Mouse (Mus musculus) embryo, embryonic 11.5 days (tissue): Measurements from ENCODE around the gene Scamp4.

Experiments
- DNase-seq: peaks from one replicate; pipeline ENCODE4 v3.0.0-alpha.2; 2012; ENCODE audit warnings: low read depth, low spot score

Scamp4 gene

DNA sequence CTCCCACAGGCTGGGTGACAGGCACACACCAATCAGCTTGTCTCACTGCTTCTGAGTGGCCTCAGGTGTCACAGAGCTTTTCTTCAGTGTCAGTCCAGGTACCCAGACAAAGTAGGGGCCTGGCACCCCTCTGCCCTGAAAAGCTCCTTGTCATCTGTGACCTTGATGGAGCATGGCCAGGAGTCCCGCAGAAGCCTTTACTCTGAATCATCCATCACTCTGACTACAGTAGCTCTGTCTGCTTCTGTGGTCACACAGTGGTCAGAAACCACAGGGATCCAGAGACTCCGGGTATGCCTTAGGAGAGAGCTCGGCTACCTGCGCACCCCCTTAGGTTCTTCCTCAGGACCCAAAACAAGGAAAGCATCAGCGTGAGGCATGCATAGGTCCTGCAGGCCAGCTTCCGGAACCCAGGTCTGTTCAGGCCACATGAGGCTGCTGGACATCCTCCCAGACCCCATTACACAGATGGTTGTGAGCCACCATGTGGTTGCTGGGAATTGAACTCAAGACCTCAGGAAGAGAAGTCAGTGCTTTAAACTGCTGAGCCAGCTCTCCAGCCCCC lies 50.6 kb downstream of the Scamp4 start:
- DNase-seq = no peak

DNA sequence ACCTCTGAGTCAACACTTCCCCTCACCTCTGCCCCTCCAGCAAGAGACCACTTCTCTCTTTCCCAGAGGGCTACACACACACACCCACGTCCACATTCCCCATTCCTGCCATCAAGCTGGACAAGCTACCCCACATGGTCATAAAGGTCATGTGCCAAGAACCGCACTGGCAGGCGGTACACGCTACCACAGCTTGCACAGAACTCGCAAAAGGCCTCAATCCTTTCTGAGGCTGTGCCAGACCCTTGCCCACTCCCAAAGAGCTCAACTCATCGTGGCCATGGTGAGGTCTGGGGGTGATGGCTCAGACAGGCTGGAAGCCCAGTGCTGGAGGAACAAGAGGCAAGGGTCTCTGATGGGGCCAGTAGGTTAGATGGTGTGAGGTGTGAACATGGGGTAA lies 52.2 kb downstream of the Scamp4 start:
- DNase-seq = no peak

DNA sequence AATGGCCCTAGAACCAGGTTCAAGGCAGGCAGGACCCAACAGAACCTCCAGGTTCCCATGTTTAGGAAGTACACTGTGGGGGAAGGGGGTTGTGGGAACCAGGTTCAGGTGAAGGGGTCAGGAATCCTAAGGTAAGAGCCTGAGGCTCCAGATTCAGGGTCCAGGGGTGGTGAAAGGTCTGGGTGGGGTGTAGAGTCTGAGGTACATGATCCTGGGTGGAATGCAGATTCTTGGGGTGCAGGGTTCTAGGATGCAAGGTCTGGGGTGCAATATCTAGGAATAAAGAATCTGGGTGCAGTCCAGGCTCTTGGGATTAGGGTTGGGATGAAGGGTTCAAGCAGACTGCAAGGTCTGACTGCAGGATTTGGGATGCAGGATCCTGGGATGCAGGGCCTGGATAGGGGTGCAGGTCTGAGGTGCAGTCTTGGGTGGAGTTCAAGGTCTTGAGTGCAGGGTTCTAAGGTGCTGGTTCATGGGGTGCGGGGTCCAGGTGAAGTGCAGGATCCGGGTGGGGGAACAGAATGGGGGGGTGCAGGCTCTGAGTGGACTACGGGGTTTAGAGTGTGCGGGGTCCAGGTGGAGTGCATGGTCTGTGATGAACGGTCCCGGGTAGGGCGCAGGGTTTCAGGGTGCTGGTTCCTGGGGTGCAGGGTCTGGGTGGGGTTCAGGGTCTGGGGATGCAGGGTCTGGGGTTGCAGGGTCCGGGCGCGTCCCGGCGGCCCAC lies 52.9 kb downstream of the Scamp4 start:
- no peak for DNase-seq

DNA sequence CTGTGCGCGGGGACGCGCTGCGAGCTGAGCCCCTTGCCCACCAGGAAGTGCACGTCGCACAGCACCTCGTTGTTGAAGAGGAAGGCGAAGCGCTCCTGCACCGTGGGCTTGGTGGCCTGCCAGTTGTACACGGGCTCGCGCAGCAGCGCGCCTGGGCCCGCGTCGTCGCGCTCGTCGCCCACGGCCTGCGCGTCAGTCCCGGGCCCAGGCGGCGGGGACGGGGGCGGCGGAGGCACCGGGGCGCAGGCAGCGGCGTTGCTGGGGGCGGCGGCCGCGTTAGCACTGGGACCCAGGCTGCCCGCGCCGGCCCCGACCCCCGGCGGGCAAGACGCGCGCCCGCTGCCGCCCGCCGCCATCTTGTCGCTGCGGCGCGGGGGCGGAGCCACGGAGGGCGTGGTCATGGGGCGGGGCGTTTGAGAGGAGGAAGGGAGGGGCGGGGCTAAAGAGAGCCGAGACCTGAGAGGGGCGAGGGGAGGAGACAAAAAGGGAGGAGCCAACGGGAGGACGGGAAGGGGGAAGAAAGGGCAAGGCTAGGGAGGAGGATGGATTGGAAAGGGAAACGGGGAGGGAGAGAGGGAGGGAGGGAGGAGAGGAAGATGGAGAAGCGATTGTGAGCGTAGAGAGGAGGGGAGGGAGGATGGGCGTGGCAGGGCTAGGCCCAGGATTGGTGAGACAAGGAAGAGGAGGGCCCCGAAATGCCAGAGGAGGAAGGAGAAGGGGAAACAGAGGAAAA lies 53.6 kb downstream of the Scamp4 start:
- DNase-seq = peak; percentile 99

DNA sequence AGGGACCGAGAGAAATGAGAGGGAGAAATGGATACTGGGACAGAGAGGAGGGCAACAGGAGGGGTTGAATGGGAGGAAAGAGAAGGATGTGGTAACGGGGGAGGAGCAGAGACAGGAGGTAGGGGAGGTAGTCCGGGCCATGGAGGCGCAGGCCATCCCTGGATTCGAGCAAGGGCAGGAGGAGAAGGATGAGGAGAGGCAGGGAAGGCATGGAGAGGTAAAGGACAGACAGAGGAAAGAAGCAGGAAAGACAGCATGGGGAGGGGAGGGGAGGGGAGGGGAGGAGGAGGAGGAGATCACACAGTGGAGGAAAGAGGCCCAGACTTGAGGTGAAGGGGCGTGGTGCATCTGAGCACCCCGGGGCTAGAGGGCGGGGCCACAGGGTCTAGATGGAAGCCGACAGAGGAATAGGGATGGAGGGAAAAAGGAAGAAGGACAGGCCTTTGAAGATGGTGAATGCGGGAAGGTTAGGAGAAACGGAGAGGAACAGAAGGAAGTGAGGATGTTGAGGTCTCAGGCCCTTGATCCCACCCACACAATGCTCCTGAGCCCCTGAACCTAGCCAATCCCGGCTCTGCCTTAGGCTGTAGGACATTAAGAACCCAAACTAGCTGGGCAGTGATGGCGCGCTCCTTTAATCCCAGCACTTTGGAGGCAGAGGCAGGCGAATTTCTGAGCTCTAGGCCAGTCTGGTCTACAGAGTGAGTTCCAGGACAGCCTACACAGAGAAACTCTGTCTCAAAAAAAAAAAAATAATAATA lies 54.4 kb downstream of the Scamp4 start, which contains the start of gene Btbd2:
Btbd2 (minus strand) TSS at position 209 of the 761 bp plus-strand sequence.
- DNase-seq = no peak

DNA sequence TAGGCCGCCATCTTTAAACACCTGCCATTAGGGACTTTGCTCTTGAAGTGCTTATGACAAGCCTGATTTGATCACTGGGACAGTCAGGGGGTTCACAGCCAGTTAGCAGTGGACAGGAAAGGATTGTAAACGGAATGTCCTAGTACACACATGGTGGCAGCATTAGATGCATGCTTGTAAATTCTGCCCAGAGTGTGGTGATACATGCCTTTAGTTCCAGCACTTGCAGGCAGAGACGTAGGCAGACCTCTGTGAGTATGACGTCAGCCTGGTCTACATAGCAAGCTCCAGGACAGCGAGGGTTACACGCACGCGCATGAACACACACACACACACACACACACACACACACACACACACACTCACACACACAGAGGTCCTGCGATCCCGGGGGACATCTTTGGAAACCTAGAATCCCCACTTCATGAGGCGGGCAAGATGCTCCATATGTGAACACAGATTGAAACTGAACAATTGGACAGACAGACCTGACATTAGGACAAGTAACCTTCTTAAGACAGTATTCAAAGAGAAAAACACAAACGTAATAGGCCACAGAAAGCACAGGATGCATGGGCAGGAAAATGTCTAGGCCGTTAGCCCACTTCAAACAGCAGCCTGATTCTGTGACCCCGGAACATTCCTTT lies 55.6 kb downstream of the Scamp4 start:
- DNase-seq = no peak

DNA sequence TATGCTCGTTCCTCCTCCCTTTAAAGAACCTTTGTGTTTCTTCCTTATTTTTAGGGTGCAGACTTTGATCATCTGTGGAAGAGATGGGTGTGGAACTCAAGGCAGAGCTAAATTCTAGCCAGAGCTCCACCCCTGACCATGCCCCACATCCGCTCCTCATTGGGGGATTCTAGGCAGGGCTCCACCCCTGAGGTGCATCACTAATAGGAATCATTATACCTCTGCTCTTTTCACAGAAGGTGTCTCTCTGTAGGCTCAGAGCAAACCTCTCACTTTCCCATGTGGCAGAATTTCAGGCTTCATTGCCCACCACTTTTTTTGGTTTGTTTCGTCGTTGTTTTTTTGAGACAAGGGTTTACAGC lies 56.1 kb downstream of the Scamp4 start:
- no peak for DNase-seq

DNA sequence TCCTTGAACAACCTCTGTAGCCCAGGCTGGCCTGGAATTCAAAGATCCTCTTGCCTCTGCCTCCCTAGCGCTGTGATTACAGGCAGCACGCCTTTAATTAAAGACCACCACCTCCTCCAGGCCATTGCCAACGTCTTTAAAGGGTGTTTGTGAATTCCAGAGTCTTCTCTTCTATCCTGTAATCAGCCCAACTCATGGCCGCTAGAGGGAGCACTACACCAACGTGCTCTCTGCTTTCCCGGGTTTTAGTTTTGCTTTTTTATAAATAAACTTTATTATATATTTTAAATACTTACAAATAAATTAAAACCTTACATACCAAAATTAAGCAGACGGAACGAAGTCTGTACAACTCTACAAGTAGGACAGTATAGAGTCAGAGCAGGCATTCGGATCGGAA lies 56.5 kb downstream of the Scamp4 start:
- peak; percentile 68 for DNase-seq

DNA sequence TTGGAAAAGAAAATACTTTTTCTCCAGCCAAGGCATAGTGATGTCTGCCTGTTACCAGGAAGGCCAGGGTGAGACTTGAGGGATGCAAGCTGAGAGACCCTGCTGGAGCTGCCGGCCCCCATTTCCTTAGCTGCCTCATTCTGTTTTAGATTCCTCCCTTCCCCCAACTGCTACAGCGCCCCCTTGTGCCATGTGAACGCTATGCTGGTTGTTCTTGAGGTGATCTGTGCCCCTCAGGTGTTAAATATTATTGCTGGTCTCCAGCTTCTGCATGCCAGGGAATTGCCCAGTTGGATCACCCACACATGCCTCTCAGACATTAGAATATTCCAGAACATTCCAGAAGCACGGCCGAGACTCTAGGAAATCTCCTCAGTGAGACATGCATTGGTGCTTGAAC lies 58.5 kb downstream of the Scamp4 start:
- DNase-seq = no peak

DNA sequence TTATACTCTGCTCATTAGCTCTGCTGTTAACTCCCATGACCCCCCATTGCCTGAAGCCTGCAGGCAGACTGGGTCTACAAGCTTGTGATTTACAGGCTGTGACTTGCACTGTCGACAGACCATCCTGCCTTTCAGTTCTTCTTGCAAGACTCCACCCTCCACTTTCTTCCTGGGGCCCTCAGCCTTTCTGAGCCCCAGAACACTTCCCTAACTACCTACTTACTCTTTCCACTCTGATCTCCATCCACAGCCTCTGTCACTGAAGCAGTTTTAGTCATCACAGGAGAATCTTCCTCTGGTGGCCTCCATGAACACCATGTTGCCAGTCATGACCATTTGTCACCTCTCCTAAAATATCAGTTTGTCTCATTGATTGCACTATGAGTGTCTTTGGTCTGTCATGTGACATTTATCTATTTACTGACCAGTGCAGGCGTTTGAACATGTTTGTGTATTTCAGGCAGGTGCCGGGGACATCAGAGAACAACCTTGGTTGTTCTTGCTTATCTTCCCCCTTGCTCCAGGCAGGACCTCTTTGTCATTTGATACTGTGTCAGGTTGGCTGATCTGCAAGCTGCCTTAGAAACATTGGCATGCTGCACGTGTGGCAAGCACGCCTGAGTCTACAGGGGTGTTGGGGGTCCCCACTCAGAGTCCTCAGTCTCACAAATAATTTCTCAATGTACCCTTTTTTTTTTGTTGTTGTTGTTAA lies 61.0 kb downstream of the Scamp4 start:
- DNase-seq = no peak

DNA sequence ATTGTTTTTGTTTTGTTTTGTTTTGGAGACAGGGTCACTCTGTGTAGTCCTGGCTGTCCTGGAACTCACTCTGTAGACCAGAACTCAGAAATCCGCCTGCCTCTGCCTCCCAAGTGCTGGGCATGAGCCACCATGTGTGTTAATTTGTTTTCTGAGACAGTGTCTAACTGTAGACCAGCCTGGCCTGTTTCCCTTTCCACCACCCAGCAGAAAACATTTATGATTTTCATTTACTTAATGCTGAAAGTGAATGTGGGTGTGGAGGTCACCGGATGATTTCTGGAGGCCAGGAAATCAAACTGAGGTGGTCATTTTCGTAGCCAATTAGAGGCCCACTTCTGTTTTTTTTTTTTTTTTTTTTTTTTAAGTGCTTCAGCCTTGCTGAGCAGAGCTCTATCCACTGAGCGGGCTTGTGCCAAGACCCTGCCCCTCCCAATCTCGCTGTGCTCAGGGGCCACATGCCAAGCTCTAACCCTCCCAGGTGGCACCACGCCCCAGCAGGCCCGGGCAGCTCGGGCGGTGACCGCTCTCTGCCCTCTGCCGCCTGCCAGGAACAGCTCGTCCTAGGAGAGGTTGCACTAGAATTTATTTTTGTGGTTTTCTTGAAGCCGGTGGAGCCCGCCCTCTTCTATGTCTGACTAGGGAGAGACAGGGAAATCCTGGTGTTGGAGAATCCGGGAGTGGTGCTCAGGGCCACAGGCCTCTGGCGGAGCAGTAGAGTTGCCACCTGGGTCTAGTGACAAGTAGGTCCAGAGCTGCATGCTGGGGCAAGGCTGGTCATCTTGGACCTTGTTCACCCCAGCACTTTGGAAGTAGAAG lies 61.7 kb downstream of the Scamp4 start:
- no peak for DNase-seq

DNA sequence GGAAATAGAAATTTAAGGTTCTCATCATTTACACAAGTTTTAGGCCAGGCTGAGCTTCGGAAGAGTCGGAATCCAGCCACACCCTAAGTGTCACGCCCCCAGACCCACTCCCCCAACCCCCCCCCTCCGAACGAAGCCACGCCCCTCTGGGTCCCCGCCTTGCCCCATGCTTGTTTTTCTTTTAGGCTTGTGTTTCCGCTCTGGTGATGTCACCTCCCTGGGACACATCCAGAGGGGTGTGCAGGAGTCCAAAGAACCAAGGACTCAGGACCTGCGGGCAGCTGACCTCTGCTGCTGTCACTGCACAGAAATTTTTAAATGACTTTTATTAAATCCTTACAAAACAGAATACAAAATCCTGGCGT lies 62.3 kb downstream of the Scamp4 start:
- DNase-seq = no peak
